Mouse (Mus musculus): ENCODE measurements around the gene Dbi. TPM values are rescaled to one million over a fixed set of nuclear protein-coding genes. Genes with fewer than 3 reads are reported as not detected.
A peak's percentile ranks its signal among the peaks of the same experiment; 100 is the strongest.

Dbi gene
- total RNA-seq (2012; rRNA removed) = 164 and 220 TPM in 2 replicates
- 100 to 1,000 TPM in 1 of 2 experiments, not detected in 1; 149 TPM for polyA plus RNA-seq (2012; ENCODE audit: insufficient read depth in 1 of 2, insufficient read length in 2 of 2, low read depth in 1 of 2, low replicate concordance in 2 of 2, missing spikeins in 1 of 2)

DNA sequence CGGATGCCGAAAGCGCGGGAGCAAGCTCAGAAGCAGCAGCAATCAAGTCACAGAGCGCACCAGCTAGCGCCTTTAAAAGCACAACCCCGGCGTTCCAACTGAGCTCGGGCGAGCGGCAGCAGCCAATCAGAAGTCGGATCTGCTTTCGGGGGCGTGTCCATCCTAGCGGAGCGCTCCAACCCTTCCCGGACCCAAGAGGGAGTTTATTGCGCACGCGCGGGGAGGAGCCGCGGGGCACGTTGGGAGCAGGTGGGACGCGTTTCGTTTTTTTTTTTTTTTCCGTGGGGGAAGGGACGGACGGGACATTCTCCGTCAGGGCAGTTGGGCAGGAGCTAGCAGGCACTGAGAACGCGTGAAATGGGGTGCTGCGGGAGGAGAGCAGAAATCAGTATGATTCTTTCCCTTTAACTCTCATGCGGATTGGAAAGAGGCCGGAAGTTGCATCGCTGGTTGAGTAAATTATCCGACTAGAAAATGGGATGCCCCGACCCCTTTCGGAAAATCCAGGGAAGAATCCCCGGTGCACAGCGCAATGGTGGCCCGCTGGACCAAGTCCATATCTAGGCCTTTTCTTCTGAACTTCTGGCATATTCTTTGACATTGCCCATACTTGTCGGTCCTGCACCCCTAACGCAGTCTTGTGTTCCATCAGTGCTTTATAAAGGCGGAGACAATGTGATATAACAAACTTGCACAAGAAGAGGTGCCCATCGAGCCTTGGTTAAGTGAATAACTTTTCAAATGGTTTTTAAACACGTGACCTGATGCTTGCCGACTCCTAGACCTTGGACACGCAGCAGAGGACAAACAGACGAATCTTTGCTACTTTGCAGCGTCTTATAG lies at the start of gene Dbi, which contains the start of gene 3110009E18Rik:
Gene Dbi, minus strand, starts transcription at position 110 of the 843 bp plus-strand sequence.
Gene 3110009E18Rik, plus strand, starts transcription at position 219 of the 843 bp plus-strand sequence.
- peaks cover 2 to 38% of the 10 kb centered on the region in 2 experiments; a peak in 2 of 4 replicates for H3K4me1 ChIP-seq (ENCODE audit: control insufficient read depth in 1 of 2, insufficient read depth in 2 of 2, low read length in 2 of 2)
- peak; percentile 99 for DNase-seq (ENCODE audit: low read depth, low spot score)
- no peaks in the 10 kb centered on the region for H3K27me3 ChIP-seq (ENCODE audit: control insufficient read depth in 1 of 2, insufficient read depth in 2 of 2, low read length in 2 of 2)
- H3K4me3 ChIP-seq (ENCODE audit: control insufficient read depth in 1 of 2, insufficient read depth in 1 of 2, low read depth in 2 of 2, low read length in 2 of 2) = peak within 1 kb of the TSS; percentile 81 to 84
- H3K27ac ChIP-seq (ENCODE audit: control insufficient read depth, low read depth, low read length) = peak within 1 kb of the TSS; percentile 93
- H3K79me2 ChIP-seq (ENCODE audit: control insufficient read depth, insufficient read depth, low read length, poor library complexity) = peaks cover 5% of the 10 kb centered on the region
- TF ChIP-seq NELFE (IDR thresholded peaks at IDR 0.05; ENCODE audit: low read depth, low read length) = peak; percentile 87
- peak; percentile 74 for TF ChIP-seq MXI1 (IDR thresholded peaks at IDR 0.05; ENCODE audit: low read depth, low read length)
- no peak for TF ChIP-seq GATA1 (IDR thresholded peaks at IDR 0.05; ENCODE audit: low read depth, low read length)
- peak; percentile 60 for TF ChIP-seq TCF12 (IDR thresholded peaks at IDR 0.05; ENCODE audit: low read depth, low read length)
- TF ChIP-seq ELF1 (IDR thresholded peaks at IDR 0.05; ENCODE audit: low read depth, low read length) = peak; percentile 65
- TF ChIP-seq SMC3 (IDR thresholded peaks at IDR 0.05; ENCODE audit: low read depth, low read length) = no peak
- TF ChIP-seq POLR2AphosphoS2 (IDR thresholded peaks at IDR 0.05; ENCODE audit: low read length) = peak; percentile 88
- peak; percentile 63 for TF ChIP-seq CHD2 (IDR thresholded peaks at IDR 0.05; ENCODE audit: low read length)
- TF ChIP-seq KAT2A (conservative IDR thresholded peaks at IDR 0.05; ENCODE audit: low read depth, low read length) = peak; percentile 46; the same call in 1 of the 2 replicates
- peak in 1 of 2 experiments; percentile 43; a peak in 1 of 4 replicates for TF ChIP-seq USF2 (IDR thresholded peaks at IDR 0.05; ENCODE audit: borderline replicate concordance in 1 of 2, insufficient read depth in 1 of 2, low read depth in 1 of 2, low read length in 2 of 2)
- no peak for TF ChIP-seq GABPA (IDR thresholded peaks at IDR 0.05; ENCODE audit: low read depth, low read length)
- peak; percentile 54; the same call in 1 of the 2 replicates for TF ChIP-seq ETS1 (IDR thresholded peaks at IDR 0.05; ENCODE audit: low read depth, low read length)
- no peak for TF ChIP-seq CTCF (IDR thresholded peaks at IDR 0.05 in 2 of 3, conservative IDR thresholded peaks at IDR 0.05 in 1 of 3; ENCODE audit: control insufficient read depth in 1 of 3, insufficient read depth in 1 of 3, low read depth in 2 of 3, low read length in 3 of 3, poor library complexity in 1 of 3, severe bottlenecking in 1 of 3)
- peak; percentile 85 for TF ChIP-seq NRF1 (IDR thresholded peaks at IDR 0.05; ENCODE audit: insufficient read depth, low read depth, low read length, poor library complexity, severe bottlenecking)
- peak; percentile 71 for TF ChIP-seq HCFC1 (IDR thresholded peaks at IDR 0.05; ENCODE audit: low read depth, low read length)
- TF ChIP-seq MYC (IDR thresholded peaks at IDR 0.05; ENCODE audit: low read depth, low read length) = peak; percentile 76
- peak; percentile 92 for TF ChIP-seq TBP (IDR thresholded peaks at IDR 0.05; ENCODE audit: low read depth, low read length)
- peak; percentile 58 to 95 for TF ChIP-seq POLR2A (IDR thresholded peaks at IDR 0.05; ENCODE audit: control insufficient read depth in 1 of 2, insufficient read depth in 1 of 2, low read depth in 1 of 2, low read length in 2 of 2, poor library complexity in 1 of 2)
- peak; percentile 19 to 51; a peak in 2 of 4 replicates for TF ChIP-seq EP300 (IDR thresholded peaks at IDR 0.05; ENCODE audit: low read depth in 1 of 2, low read length in 2 of 2)
- TF ChIP-seq BHLHE40 (IDR thresholded peaks at IDR 0.05; ENCODE audit: borderline replicate concordance, low read depth, low read length) = peak; percentile 52; the same call in 1 of the 2 replicates
- no peak; the same call in 1 of the 2 replicates for TF ChIP-seq MYB (IDR thresholded peaks at IDR 0.05; ENCODE audit: low read depth, low read length)
- TF ChIP-seq MAX (IDR thresholded peaks at IDR 0.05; ENCODE audit: low read length) = peak; percentile 77
- TF ChIP-seq MAZ (IDR thresholded peaks at IDR 0.05; ENCODE audit: low read depth, low read length) = peak; percentile 62
- TF ChIP-seq ZMIZ1 (IDR thresholded peaks at IDR 0.05; ENCODE audit: low read depth, low read length) = peak; percentile 96
- no peak for TF ChIP-seq E2F4 (IDR thresholded peaks at IDR 0.05; ENCODE audit: borderline replicate concordance, low read depth, low read length)
- TF ChIP-seq MAFK (IDR thresholded peaks at IDR 0.05; ENCODE audit: borderline replicate concordance, low read depth, low read length) = no peak
- TF ChIP-seq SIN3A (IDR thresholded peaks at IDR 0.05; ENCODE audit: low read length) = peak; percentile 79
- TF ChIP-seq ZNF384 (IDR thresholded peaks at IDR 0.05; ENCODE audit: low read depth, low read length) = peak; percentile 98
- peak; percentile 88 for TF ChIP-seq USF1 (IDR thresholded peaks at IDR 0.05; ENCODE audit: low read depth, low read length)
- TF ChIP-seq JUND (IDR thresholded peaks at IDR 0.05; ENCODE audit: low read depth, low read length) = 0 out of 2 replicates have a peak, but pooled peaks have one; percentile 20
- TF ChIP-seq RCOR1 (IDR thresholded peaks at IDR 0.05; ENCODE audit: low read depth, low read length) = no peak
- TF ChIP-seq TAL1 (IDR thresholded peaks at IDR 0.05; ENCODE audit: low read length) = no peak
- no peak for TF ChIP-seq MEF2A (IDR thresholded peaks at IDR 0.05; ENCODE audit: extremely low read depth, insufficient replicate concordance, low read depth, low read length, poor library complexity, severe bottlenecking)
- peaks cover 0 to 23% of the 10 kb centered on the region in 2 experiments; a peak in 2 of 4 replicates for H3K36me3 ChIP-seq (ENCODE audit: control insufficient read depth in 1 of 2, insufficient read depth in 2 of 2, low read length in 2 of 2)
- H3K9ac ChIP-seq (ENCODE audit: control insufficient read depth, low read depth, low read length, poor library complexity, severe bottlenecking) = peak within 1 kb of the TSS; percentile 88
- no peaks in the 10 kb centered on the region for H3K9me3 ChIP-seq (replicated peaks; ENCODE audit: insufficient read depth, low read length)
